Mouse (Mus musculus): ENCODE data around the gene Smr3a.

The Smr3a gene

GRCm38 (mm10) chr5:88002249-88002648, at the start of gene Smr3a:
Smr3a (plus strand) TSS chr5:88002549.
- Histone ChIP-seq H3K36me3 (ENCODE audit: control insufficient read depth, insufficient read depth, low read length, poor library complexity, severe bottlenecking) (no peaks in the 10 kb centered on the region), H3K27me3 (ENCODE audit: control insufficient read depth, insufficient read depth, low read length, poor library complexity, severe bottlenecking) (no peaks in the 10 kb centered on the region)
- no peak for DNase-seq (ENCODE audit: low read depth, low spot score)

- Histone ChIP-seq H3K27me3 (ENCODE audit: control insufficient read depth, insufficient read depth, low read length, poor library complexity, severe bottlenecking) (no peaks in the 10 kb centered on the region), H3K36me3 (ENCODE audit: control insufficient read depth, insufficient read depth, low read length, poor library complexity, severe bottlenecking) (no peaks in the 10 kb centered on the region)
- DNase-seq (ENCODE audit: low read depth, low spot score), result no peak
Measured at GRCm38 (mm10) chr5:87969201-87969600, 33.1 kb upstream of the Smr3a start, which contains the start of the genes 2310003L06Rik and Gm28434. 2310003L06Rik (plus strand) TSS chr5:87969459. Gm28434 (plus strand) TSS chr5:87969517.

DNA sequence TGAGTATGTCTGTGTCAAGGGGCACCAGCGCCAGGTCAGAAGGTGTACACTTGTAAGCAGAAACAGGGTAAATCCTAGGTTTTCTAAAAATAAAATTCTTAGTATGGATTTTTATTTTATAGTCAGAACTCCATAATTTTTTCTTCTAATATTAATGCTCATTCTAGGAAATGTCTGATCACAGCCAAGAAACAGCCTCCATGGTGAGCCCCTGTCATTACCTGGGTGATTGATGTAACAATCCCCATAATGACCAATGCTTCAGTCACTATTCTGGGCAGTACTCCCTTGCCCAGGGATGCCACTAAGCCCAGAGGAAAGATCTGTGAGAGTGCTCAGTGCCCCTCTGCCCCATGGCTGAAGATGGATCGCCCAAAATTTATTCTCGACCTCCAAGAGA, 23.2 kb upstream of the Smr3a start, which contains the start of gene Cabs1:
Gene Cabs1 (plus strand): TSS at position 301 of the 400 bp plus-strand sequence.
- no peak for DNase-seq (ENCODE audit: low read depth, low spot score)
- no peaks in the 10 kb centered on the region for H3K36me3 ChIP-seq (ENCODE audit: control insufficient read depth, insufficient read depth, low read length, poor library complexity, severe bottlenecking)
- H3K27me3 ChIP-seq (ENCODE audit: control insufficient read depth, insufficient read depth, low read length, poor library complexity, severe bottlenecking), result no peaks in the 10 kb centered on the region

DNA sequence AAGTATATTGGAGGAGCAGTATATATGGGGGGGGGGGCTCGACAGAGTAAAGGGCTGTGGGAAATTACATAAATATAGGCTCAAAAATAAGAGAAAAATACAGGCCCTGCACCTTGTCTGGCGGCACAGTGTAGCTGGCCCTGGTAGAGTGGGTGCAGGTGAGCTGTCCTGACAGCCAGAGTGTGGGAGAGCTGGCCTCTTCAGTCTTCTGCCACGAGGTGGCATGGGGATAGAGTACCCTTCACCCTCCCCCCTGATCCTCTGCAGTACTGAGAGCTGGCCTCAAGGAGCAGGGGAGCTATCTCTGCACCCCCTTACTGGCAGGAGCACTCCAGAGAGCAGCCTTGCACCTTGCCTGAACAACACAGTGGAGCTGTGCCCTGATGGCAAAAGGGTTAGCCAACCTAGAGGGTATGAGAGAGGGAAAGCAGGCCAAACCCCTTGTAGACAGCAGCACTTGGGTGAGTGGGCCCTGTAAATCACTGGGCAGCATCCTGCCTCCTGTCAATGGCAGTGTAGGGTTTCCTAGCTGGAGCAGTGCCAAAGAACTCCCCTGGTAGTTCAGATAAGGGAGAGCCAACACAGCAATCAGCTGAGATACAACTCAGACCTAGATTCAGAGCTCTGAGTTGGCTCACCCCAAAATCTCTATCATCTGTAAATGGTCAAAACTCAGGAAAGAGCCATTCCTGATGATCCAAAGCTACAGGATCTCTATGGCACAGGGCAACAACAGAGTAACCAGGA, 19.7 kb upstream of the Smr3a start:
- Histone ChIP-seq H3K36me3 (ENCODE audit: control insufficient read depth, insufficient read depth, low read length, poor library complexity, severe bottlenecking) (no peaks in the 10 kb centered on the region), H3K27me3 (ENCODE audit: control insufficient read depth, insufficient read depth, low read length, poor library complexity, severe bottlenecking) (no peaks in the 10 kb centered on the region)
- DNase-seq (ENCODE audit: low read depth, low spot score), result no peak

DNA sequence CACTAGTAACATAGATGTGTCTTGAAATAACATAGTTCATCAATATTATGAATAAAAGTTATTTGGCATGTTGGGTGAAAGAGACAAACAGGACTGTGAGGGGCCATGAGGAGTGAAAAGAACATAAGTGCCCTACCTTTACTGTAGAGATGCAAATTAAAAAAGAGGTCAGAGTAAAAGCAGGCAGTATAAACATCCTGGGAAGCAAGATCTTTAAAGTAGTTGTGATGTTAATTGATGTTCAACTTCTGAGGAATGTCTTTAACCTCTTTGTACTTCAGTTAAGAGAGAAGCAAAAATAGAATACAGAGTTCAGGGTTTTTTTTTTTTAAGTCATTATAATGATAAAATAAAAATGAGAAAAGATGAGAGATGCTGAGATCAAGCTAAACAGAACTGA, 2.9 kb downstream of the Smr3a start:
- DNase-seq (ENCODE audit: low read depth, low spot score), result no peak
- Histone ChIP-seq H3K27me3 (ENCODE audit: control insufficient read depth, insufficient read depth, low read length, poor library complexity, severe bottlenecking) (no peaks in the 10 kb centered on the region), H3K36me3 (ENCODE audit: control insufficient read depth, insufficient read depth, low read length, poor library complexity, severe bottlenecking) (no peaks in the 10 kb centered on the region)
